10 mouse cellular contexts compared by ENCODE assay signal in genomic region chr4:55363866-55364265, GRCm38 (mm10).
"Had no signal": no experiment of that assay in that cellular context is flagged by ENCODE, and none has a peak within 500 bp of the region (broad histone marks: within the 10 kb centered on the region; RNA-seq: fewer than 3 reads in every experiment).

No protein-coding gene starts in this region.

- H3K4me2 ChIP-seq: lung, embryonic 14.5 days; midbrain, embryonic 11.5 days; midbrain, embryonic 13.5 days; midbrain, embryonic 15.5 days; neural tube, embryonic 12.5 days; stomach, embryonic 15.5 days had no signal

- H3K9ac ChIP-seq: lung, embryonic 14.5 days; midbrain, embryonic 13.5 days; midbrain, embryonic 15.5 days; neural tube, embryonic 12.5 days; stomach, embryonic 15.5 days had no signal

- H3K4me1 ChIP-seq: midbrain, embryonic 15.5 days; neural tube, embryonic 12.5 days; stomach, embryonic 15.5 days had no signal

- H3K27me3 ChIP-seq: megakaryocyte, embryonic 14.5 days; midbrain, embryonic 13.5 days; midbrain, embryonic 15.5 days; neural tube, embryonic 12.5 days; stomach, embryonic 15.5 days had no signal

- H3K4me3 ChIP-seq: megakaryocyte, embryonic 14.5 days; midbrain, embryonic 13.5 days; midbrain, embryonic 15.5 days; neural tube, embryonic 12.5 days; stomach, embryonic 15.5 days had no signal

- H3K36me3 ChIP-seq: midbrain, embryonic 13.5 days; midbrain, embryonic 15.5 days had no signal

- H3K27ac ChIP-seq: midbrain, embryonic 13.5 days; midbrain, embryonic 15.5 days; neural tube, embryonic 12.5 days; stomach, embryonic 15.5 days; stomach, postnatal 0 days had no signal

- H3K9me3 ChIP-seq: megakaryocyte, embryonic 14.5 days; midbrain, embryonic 15.5 days; neural tube, embryonic 12.5 days; stomach, embryonic 15.5 days had no signal

- DNase-seq: lung, adult 18-20 months; right cerebral cortex, postnatal 14 days had no signal

- ATAC-seq: midbrain, embryonic 13.5 days; midbrain, embryonic 15.5 days had no signal
